Mouse (Mus musculus) erythroblast, adult 5-6 weeks (primary cell): ENCODE results near the gene Srsf4. TPM values are rescaled to one million over a fixed set of nuclear protein-coding genes. Genes with fewer than 3 reads are reported as not detected.
A peak's percentile ranks its signal among the peaks of the same experiment; 100 is the strongest.

Experiments used
- ATAC-seq: replicated peaks from 2 replicates; pipeline ENCODE4 v1.8.0; 2016; ENCODE audit warnings: moderate number of reproducible peaks, mild to moderate bottlenecking, moderate TSS enrichment, inconsistent platforms; ENCODE audit not compliant: poor library complexity, low FRiP score, severe bottlenecking
- total RNA-seq, 2 experiments: library from RNA; stranded (forward) in 1 of 2; stranded (reverse) in 1 of 2; fragments of 150-400 nt in 1 of 2; fragments of 200-764, 138-1000 nt in 1 of 2; gene quantifications; 2 replicates each; pipeline versions ENCODE4 v1.2.3 to v1.2.4; 2015 to 2017; ENCODE audit warnings: low replicate concordance in 2 of 2

The Srsf4 gene
- total RNA-seq (2015; ENCODE audit: low replicate concordance) (20.9 and 23.6 TPM in 2 replicates), total RNA-seq (2017; ENCODE audit: low replicate concordance) (45.2 and 61.6 TPM in 2 replicates)

DNA sequence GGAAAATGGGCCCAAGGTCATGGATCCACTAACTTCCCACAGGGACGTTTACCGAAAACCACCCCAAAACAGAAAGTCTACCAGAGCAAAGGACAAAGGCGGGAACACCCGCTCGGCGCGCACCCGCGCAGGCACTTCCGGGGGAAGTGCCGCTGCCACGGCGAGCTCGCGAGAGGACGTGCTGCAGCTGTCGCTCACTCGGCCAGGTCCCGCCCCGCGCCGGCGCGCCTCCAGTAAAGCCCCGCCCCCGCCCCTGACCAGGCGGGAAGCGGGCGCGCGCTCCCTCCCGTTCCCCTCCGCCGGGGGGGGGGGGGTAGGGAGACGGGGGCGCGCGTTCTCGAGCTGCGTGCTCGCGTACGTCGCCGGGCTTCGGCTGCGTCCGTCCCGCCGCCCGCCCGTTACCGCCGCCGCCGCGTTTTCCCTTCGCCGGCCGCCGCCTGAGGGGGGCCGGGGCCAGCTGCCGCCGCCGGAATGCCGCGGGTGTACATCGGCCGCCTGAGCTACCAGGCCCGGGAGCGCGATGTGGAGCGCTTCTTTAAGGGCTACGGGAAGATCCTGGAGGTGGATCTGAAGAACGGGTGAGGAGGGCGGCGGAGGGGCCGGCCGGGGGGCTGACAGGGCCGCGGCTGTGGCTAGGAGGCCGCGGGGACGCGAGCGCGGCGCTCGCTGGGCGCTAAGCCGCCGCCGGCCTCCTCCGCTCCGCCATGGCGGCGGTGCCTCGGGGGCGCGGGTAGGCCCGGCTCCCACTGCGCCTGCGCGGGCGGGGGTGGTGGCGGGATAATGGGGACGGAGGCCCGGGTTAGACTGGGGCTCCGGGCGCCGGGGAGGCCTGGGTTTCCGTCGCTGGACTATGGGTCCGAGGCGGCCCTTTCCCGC is at the start of gene Srsf4:
TSS of gene Srsf4 (plus strand) at position 325 of the 876 bp plus-strand sequence.
- peak; percentile 94 for ATAC-seq

DNA sequence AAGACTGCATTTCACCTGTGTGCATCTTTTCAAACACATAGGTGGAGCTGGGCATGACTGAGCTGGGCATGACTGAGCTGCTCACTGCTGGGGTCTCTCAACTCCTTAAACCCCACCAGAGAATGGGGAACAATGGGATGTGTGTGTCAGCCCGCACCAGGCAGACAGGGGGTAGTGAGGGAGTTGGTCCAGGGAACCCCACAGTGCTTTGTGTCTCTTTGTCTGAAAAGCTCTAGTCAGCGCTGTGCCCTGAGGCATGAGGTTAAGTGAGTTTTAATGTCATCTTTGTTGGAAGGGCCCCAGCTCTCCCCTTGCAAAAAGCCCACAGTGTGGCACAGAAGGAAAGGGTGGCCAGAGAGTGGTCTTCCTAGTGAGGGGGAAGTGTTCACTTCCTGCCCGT is 48.5 kb upstream of the Srsf4 start:
- no peak for ATAC-seq

DNA sequence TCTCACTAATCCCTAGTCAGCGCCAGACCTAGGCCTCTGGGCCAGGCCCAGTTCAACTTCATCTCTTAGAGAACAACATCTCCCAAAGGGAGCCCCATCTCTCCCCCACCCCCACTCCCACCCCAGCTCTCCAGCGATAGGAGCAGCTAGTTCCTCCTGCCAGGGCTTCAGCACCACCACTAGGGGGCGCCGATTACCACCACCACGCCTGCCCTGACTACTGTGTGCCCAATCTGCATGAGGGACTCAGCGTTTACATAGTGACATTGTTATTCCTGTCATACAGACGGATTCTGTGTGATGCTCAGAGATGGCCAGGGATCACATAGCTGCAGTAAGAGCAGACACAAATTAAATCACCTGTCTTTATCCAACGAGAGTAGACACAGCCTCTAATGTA is 47.6 kb upstream of the Srsf4 start:
- ATAC-seq = peak; percentile 65

DNA sequence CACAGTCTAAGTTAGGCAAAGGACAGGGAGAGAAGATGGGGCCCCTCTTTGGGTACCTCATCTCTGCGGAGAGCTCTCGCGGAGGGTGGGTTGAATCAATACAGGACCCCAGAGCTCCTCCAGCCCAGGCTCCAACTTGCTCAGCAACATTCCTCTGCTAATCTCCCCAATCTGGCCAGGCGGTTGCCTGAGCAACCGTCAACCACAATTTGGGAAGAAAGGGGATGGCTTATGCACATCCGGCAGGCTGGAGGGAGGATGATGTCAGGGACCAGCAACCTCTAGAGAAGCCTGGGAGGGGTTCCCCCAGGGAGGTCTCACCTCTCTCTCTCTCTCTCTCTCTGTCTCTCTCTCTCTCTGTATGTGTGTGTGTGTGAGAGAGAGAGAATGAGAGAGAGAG is 46.5 kb upstream of the Srsf4 start:
- ATAC-seq = no peak

DNA sequence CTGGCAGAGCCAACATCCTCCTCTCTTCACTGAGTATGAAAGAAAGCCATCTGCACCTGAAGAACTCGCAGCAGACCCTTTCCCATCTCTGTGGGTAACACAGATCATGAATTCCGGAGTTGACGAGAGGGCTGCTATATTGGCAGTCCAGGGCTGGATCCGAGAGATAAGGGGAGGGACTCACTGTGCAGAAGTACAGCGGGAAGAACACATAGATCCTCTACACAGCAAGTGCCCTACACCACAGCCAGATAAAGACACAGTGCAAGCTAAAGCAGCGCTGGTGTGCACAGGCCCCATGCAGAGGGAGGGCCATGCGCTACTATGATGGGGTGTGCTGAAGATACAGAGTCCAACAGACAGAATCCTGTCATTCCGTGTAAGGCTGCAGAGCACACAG is 44.3 kb upstream of the Srsf4 start:
- no peak for ATAC-seq

DNA sequence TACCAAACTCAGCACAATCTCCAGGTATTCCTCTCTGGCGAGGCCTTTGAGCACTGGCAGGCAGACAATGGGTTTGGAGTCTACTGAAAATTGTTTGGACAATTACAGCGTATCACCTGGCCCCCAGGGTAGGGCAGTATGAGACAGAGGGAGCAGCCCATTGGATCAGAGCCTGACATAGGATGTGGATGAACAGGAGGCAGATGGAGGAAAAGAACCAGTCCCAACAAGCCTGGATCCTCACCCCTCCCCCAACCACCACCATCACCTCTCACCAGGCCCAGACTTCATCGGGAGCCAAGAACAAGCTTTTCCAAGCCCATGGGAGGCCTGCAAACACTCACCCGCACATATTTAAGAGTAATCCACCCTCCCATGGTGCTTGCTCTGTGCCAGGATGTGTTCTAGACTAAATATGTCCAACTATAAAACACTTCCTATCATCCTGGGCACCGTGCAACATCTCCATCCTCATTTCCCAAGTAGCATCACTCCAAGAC is 41.8 kb upstream of the Srsf4 start:
- ATAC-seq = no peak

DNA sequence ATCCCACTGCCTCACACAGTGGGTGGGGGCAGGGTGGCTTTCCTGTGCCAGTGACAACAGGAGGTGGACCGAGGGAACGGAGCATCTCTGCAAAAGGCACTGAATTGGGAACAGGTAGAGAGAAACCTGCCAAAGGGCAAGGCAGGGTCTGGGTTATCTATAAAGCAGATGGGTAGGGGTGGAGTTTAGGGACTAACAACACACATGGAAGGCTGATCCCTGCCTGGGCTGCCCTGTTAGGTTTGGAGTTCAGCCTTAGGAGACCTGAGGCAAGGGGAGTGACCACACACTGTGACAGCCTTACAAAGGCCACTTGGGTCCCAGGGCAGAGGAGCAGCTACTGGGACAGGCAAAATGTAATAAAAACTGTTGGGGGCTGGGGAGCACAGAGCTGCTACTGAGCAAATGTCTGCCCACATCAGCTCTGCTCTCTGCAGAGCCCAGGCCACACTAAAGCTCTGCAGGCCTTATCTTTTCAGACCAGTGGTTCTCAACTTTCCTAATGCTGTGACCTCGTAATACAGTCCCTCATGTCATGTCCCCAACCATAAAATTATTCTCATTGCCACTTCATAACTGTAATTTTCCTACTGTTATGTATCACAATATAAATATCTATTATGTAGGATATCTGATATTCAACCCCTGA is 40.5 kb upstream of the Srsf4 start:
- no peak for ATAC-seq

DNA sequence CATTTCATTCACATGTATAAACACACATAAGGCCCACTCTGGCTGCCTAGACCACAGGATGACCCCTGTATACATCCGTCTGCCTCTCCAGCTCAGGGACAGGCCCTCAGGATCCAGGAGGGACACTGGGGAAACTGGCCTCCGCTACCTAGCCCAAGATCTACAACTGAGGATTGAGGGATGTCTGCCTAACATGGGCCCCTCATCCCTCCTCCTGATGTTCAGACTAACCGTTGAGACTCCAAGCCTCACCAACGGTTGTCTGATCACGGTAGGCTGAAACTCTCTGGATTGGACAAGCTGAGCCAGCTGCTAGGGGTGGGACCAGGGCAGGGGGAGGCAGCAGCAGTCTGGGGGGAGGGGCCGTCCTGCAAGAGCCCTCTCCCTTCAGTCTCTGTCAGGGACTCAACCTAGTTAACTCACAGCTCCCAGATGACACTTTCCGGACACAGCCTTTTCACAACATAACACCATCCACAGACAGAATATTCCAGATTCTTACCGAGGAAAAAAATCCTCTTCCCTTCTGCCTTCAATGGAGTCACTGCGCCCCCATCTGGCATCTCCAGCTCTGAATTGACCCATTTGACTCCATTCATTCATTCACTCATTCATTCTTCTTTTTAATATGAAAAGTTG is 39.3 kb upstream of the Srsf4 start:
- ATAC-seq = no peak

DNA sequence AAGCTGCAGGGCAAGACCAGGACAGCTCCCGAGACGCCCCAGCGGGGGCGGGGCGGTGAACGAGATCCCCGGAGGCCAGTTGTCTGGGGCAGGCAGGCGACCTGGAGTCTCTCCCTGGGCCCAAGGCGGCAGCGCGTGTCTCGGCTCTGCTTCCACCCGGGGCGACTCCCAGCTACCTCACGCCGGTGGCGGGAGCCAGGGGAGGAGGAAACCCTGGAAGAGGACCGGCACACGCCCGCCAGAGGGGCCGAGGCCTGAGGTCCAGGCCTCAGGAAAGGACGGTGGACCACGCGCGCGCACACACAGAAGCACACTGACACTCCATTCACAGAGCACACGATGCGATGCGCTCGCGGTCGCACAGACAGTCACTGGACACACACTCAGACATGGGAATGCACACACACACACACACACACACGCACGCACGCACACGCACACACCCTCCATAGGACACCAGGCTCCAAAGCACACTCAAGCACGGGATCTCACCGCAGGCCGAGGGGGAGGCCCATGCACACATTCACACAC is 37.0 kb upstream of the Srsf4 start:
- ATAC-seq = no peak

DNA sequence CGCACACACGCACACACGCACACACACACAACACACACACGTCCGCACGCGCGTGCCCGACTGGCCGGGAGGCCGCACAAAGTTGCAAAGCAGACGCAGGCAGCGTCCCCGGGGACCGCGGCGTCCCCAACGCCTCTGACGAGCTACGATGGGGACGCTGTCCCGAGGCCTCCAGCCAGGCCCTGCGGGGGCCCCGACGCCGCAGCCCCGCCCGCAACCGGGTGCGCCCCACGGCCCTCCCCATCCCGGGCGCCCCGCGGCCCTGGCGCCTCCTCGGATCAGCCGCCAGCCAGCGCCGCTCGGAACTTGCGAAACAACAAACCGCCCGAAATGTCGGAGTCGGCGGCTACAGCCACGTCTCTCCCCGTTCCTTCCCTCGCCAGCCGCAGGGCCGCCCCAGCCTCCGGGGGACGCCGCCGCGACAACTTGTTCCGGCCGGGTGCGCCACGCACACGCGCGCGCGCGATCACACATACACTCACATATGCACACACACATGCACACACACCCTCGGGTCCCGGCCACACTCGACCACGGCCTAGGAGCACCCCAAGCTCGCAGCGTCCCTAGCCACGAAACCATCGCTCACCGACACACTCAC is 36.4 kb upstream of the Srsf4 start:
- ATAC-seq = no peak

DNA sequence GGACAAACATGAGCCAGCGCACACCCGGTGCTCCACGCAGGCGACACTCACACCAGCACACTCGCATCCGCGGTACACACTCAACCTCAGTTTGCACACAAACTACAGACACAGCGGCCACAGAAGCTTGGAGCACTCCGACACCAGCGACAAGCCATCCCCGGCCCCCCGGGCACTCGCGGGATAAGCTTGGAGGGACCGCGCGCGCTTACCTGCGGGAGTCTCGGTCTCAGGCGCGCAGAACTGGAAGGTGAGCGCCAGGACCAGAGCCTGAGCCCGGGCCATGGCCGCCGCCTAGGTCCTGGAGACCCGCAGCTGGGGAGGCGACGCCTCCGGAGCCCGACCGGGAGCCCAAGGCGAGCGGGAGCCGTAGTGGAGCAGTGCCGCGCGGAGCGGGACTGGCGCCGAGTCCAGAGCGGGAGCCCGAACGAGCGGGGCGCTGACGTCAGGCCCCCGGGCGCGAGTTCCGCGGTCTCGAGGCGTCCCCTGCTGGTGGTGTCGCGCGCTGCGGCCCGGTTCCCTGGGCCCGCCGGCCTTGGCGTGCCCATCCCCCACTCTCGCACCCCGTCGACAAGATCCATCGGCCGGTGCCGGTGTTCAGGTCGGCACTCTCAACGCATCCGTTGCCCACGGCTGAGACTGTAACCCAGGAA is 35.4 kb upstream of the Srsf4 start, which contains the start of gene Ptpru:
TSS of gene Ptpru (minus strand) at position 417 of the 653 bp plus-strand sequence.
- no peak for ATAC-seq

DNA sequence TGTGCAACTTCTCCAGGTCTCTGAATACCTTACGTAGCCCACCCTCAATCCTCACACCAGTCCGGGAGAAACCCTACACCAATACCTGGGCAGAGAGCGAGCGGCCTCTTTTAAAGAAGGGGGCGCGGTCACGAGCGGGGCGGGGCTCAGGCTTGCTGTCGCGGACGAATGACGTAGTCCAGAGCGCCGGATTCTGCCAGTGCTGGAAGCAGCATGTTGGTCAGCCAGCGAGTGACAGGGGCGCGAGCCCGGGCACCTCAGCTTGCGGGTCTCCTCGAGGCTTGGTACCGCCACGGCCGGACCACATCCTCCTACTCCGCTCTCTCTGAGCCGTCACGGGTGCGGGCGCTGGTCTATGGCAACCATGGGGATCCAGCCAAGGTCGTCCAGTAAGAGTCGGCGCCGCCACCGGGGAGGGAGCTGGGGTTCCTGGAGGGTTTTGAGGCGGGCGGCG is 30.1 kb upstream of the Srsf4 start, which contains the start of gene Mecr:
TSS of gene Mecr (plus strand) at position 181 of the 454 bp plus-strand sequence.
- peak; percentile 93 for ATAC-seq

DNA sequence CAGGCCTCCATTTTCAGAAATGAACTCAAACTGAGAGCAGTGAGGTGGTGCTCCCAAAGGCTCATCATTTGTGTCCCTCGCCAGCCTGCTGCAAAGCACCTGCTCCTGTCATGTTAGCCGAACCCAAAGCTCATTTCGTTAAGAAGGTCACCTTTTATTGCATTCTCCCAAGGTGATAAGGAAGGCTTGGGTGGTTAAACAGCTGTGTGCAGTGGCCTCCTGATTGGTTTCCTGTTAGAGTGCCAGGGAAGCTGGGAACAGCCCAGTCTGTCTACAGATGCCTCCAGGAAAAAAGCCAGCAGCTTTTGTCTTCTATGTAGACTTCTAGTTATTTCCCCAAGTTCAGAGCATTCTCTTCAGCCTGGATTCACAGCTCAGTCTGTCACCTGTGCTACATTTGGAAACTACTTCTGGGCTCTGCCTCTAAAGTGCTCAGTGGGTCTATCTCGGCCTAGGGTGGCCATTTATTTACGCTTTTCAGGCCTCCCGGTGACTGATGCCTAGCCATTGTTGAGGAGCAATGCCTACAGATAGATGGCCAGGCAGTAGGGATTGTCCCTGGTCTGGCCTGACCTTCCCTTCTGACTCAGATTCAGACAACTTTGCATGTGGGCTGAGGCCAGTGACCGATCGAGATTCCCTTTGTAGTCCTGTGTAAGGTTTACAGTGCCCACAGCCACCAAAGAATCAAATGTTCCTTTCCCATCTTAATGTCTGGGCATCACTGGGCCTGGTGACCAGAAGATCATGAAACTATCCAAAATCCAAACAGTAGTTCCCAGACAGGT is 27.2 kb upstream of the Srsf4 start:
- no peak for ATAC-seq

DNA sequence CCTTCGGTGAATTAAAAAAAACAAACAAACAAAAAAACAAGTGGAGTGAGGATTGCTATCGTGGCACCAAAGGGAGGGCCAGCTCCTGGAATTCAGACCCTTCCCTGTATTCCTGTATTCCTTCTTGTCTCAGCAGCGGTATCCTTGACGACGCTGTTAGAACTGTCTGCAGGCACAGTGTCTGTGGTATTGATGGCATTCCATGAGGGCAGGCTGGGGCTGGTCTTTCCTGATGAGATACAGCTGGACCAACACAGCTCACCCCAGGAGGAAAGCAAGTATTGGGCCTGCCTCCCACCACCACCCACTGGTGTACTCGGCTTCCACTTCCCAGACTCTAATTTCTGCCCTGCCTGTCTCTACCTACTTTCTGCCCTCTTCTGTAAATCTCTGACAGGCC is 25.3 kb upstream of the Srsf4 start:
- ATAC-seq = no peak

DNA sequence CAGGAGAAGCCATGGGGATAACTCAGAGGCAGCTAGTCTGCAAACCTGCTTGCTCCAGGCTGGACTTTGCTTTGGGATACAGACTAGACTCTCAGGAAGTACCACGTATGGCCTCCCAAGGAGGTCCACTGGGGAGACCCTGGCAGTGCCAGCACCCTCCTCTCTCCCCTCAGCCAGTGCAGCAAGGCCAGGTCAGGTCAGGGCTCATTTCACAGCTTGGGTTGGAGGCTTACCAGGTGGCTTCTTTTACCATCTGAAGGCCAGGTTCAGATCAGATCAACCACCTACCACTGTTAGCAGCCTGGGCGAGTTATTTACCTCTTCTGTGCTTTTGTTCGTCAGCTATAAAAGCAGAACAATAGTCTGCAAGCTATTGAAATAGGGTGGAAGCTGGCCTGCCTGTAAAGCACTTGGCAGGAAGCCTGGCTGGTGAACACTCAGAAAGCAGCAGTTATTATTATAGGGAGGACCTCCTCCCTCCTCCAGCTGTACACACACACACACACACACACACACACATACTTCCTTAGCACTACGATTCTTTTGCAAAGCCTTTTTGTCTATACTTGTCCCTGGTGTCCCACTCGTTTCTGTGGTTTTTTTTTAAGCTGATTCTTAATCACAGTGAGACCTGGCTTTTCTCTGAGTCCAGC is 23.3 kb upstream of the Srsf4 start:
- no peak for ATAC-seq

DNA sequence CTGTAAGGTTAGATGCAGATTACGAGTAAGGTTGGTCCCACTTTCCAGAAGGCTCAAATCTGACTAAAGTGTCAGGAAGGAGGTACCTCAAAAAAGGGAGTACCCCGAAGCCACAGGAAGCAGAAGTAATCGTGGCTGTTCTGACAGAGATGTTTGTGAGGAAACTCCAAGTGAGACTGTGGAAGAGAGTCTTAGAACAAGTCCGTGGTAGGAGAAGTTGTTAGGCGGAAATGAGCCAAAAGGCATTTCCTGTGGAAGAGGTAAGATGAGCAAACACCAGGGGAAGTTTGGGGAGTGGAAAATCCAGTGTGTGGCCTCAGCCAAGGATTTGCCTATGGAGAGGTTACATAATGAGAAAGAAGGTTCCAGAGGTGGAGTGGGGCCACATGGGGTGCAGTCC is 18.5 kb upstream of the Srsf4 start:
- ATAC-seq = no peak

DNA sequence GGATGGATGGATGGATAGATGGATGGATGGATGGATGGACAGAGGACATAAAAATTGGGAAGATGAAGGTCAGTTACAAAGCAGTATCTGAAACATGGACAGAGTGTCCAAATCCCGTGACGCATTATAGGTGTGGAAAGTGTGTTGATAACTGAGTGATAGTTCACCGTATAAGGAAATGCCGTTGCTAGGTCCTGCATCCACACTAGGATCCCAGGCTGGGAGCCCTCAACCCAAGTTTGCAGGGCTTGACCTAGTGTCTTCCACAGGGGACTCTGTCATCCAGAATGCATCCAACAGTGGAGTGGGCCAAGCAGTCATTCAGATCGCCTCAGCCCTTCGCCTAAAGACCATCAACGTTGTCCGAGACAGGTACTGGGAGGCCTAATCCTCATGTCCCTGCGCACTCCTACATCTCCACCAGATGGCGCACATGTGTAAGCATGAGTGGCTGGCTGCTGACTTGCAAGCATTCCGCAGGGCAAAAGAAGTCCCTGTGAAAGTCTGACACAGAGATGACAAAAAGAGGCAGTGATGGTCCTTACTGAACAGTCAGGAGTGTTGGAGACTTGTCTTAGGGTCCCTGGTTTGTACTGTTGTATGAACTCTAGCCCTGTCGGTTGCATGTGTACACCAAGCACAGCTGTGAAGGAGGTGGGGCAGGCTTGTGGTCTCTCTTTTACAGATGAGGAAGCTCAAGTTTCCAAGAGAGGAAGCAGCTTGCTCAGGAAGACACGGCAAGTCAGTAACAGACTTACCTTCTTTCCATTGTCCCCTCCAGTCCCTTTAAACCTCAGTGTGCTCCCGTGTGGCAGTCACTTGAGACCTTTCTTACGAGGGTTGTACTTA is 12.7 kb upstream of the Srsf4 start:
- ATAC-seq = peak; percentile 87
